Mouse (Mus musculus) liver, adult 2 months (tissue): Measurements from ENCODE around the gene Sowaha.

Experiments
- CTCF ChIP-seq: fragments of 200-500 bp; IDR thresholded peaks from 2 replicates; pipeline ENCODE4 v1.5.1; 2011; ENCODE audit warnings: low read depth, low read length, control low read depth
- POLR2A ChIP-seq: fragments of 200-500 bp; IDR thresholded peaks from 2 replicates; pipeline ENCODE4 v1.6.1; 2011; ENCODE audit warnings: low read length, control low read depth; ENCODE audit not compliant: insufficient read depth; ENCODE audit errors: extremely low read depth

GRCm38 (mm10) chr11:53489421-53489820 lies 9.3 kb upstream of the Sowaha start:
- TF ChIP-seq CTCF (no peak), POLR2A (no peak)
